Mouse (Mus musculus): ENCODE measurements around the gene Prickle4. TPM values are rescaled to one million over a fixed set of nuclear protein-coding genes. Genes with fewer than 3 reads are reported as not detected.

The Prickle4 gene
- not detected for polyA plus RNA-seq (2017; shearing (Covaris generic))

GRCm38 (mm10) chr17:47694503-47695336, at the start of gene Prickle4:
Gene Prickle4, minus strand, starts transcription at chr17:47694736.
- peak; percentile 98 for ATAC-seq

DNA sequence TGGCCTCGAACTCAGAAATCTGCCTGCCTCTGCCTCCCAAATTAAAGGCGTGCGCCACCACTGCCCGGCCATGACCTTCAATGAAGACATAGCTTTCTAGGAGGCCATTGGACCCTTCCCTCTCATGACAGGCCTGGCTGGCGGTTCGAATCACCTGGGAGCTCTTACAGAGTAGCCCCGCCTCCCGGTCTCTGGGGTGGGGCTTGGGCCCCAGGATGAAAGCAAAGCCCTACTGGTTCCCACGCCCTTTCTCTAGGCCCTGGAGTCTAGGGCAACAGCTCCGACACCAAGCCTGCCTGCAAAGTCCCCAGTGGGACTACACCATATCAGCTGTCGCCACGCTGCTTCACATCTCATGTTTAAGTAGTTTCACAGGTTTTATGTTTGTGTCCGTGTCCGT, 49.5 kb upstream of the Prickle4 start:
- no peak for ATAC-seq

- ATAC-seq: no peak
Measured at GRCm38 (mm10) chr17:47742991-47743734, 48.6 kb upstream of the Prickle4 start.

GRCm38 (mm10) chr17:47740186-47740585, 45.6 kb upstream of the Prickle4 start:
- ATAC-seq: no peak

GRCm38 (mm10) chr17:47738879-47739798, 44.6 kb upstream of the Prickle4 start:
- peak; percentile 59 for ATAC-seq

GRCm38 (mm10) chr17:47738066-47738878, 43.7 kb upstream of the Prickle4 start:
- ATAC-seq: peak; percentile 3

GRCm38 (mm10) chr17:47737271-47738065, 42.9 kb upstream of the Prickle4 start:
- ATAC-seq: peak; percentile 3

DNA sequence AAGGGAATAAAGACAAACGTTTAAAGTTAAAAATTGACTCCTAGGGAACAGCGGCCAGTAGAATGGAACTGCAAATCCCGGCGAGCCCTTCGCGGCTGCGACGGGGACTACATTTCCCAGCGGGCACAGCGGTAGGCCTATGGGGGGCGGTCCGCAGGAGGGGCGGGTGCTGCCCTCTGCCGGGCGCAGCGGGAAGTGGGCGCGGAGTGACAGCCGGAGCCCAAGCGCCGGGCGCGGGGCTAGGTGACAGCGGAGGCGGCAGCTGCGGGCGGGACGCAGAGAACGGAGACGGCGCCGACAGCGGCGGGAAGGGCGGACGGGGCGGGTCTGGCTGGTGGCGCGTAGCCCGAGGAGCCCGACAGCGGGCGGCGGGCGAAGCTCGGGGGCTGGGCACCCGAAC, 42.3 kb upstream of the Prickle4 start, which contains the start of gene Tfeb:
TSS of gene Tfeb (plus strand) at position 175 of the 400 bp plus-strand sequence.
- peak; percentile 84 for ATAC-seq

- no peak for ATAC-seq
Measured at GRCm38 (mm10) chr17:47735553-47736100, 41.1 kb upstream of the Prickle4 start.

DNA sequence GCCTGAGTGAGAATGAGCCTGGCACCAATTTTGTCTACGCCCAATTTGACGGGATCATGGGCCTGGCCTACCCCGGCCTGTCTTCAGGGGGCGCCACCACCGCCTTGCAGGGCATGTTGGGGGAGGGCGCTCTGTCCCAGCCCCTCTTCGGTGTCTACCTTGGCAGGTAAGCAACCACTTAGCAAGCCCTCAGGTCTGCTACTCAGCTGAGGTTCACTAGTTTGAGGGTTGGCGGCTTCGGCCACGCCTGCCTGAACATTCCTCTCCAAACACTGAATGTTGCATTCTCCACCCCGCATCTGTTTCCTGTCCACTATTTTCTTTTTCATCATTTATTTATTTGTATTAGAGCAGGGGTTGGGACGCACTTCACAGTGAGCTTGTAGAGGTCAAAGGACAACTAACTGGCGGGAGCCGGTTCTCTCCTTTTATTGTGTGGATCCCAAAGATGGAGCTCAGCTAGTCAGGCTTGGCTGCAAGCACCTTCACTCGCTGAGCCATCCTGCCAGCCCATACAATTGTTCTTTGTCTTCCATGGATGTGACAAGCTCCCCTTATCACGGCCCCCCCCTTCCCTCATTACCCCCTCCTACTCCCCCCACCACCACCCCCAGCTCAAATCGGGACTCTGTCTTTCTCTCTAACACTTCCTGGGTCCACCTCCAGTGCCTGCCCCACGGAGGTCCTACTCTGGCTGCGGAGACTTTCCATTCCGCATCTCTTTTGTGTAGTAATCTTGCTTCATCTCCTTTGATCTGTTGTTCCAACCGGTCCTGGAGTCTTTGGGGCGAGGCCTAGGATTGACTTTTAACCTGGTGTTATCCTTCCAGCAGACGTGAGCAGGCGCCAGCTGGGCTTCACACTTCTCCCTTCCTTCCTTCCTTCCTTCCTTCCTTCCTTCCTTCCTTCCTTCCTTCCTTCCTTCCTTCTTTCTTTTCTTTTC, 36.4 kb upstream of the Prickle4 start:
- no peak for ATAC-seq

GRCm38 (mm10) chr17:47726566-47726965, 32.0 kb upstream of the Prickle4 start, which contains the start of gene Pgc:
Gene Pgc, plus strand, starts transcription at chr17:47726842.
- no peak for ATAC-seq

GRCm38 (mm10) chr17:47721183-47721582, 26.6 kb upstream of the Prickle4 start:
- ATAC-seq: no peak

DNA sequence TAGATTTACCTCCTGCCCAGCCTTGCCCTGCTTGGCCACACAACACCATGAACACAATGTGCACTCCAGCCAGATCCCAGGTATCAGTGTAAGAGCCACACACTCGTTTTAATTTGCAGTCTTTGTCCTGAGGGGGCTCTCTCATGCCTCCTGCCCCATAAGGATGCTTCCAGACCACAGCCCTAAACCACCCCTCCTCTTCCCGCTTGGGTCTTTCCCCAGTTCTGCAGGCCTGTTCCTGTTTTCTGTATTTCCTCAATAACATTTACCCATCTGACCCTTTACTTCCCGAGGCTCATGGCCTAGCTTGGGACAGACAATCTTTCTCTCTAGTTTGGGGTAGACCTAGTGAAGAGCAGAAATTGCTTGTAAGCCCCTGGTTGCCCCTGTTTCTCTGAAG, 20.5 kb upstream of the Prickle4 start:
- no peak for ATAC-seq

GRCm38 (mm10) chr17:47712889-47713571, 18.5 kb upstream of the Prickle4 start:
- ATAC-seq: no peak

DNA sequence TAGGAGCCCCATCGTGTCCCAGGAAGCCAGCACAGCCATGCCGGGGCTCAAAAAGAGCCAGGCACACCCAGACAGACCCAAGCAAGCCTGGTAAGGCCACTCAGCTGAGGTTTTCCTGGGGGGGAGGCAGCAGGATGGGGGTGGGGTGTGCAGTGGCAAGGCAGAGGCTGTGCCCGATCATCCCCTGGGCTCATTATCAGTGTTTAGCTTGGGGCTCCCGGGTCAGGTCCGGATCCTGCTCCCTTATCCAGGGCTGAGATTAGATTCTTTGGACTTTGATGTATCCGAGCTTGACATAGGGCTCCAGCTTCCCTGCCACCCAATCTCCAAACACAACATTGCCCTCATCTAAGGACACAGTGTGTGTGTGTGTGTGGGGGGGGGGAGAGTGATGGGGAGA, 17.3 kb upstream of the Prickle4 start:
- no peak for ATAC-seq

GRCm38 (mm10) chr17:47710036-47710435, 15.5 kb upstream of the Prickle4 start:
- no peak for ATAC-seq

GRCm38 (mm10) chr17:47708972-47709371, 14.4 kb upstream of the Prickle4 start:
- ATAC-seq: no peak

GRCm38 (mm10) chr17:47707961-47708360, 13.4 kb upstream of the Prickle4 start:
- ATAC-seq: no peak

DNA sequence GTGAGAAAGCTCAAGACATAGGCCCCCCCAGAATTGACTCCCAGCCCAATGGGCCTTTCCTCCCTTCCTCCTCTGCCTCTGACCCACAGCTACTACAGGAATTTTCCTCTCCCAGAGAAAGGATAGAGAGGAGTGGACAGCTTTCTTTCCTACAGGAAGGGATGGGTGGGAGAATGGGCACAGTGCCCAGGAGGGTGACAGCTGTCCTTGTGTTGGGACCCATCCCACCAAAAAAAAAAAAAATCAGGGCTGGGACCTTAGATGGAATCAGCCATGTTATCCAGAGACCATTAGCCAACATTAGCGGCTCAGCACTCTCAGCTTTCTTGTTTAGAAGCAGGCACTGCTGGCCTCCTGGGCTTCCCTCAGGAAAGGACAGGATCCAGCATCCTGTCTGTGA, 11.7 kb upstream of the Prickle4 start:
- no peak for ATAC-seq

All from inflammation-experienced regulatory T-cells, adult 6 months (primary cell).